Mouse (Mus musculus): ENCODE measurements around the gene Zmynd10. TPM values are rescaled to one million over a fixed set of nuclear protein-coding genes. Genes with fewer than 3 reads are reported as not detected.
A peak's percentile ranks its signal among the peaks of the same experiment; 100 is the strongest.

Gene Zmynd10
- polyA plus RNA-seq, 1 experiment from 2014 or later, result 7.9 TPM

GRCm38 (mm10) chr9:107510384-107511100, 36.6 kb upstream of the Zmynd10 start:
- Histone ChIP-seq H3K4me1 (replicated peaks; ENCODE audit: insufficient read depth, low read length) (peaks cover 13% of the 10 kb centered on the region), H3K4me3 (replicated peaks; ENCODE audit: low read depth, low read length) (no peak overlapping the region), H3K9ac (ENCODE audit: low read depth, low read length) (no peak overlapping the region), H3K36me3 (ENCODE audit: insufficient read depth, low read length) (no peaks in the 10 kb centered on the region), H3K9me3 (replicated peaks; ENCODE audit: low read length) (no peaks in the 10 kb centered on the region), H3K27ac (no peak overlapping the region), H3K4me2 (ENCODE audit: low read length) (no peak overlapping the region), H3K27me3 (ENCODE audit: insufficient read depth, low read length) (no peaks in the 10 kb centered on the region)
- peak; percentile 28; the same call in 1 of the 2 replicates for TF ChIP-seq CTCF (IDR thresholded peaks at IDR 0.05; ENCODE audit: low read depth)
- ATAC-seq (replicated peaks; ENCODE audit: low FRiP score, low read depth), result no peak
- no peak for DNase-seq (ENCODE audit: low spot score)
- WGBS, result 69% methylated on average over 14 of the region's 14 CpGs

GRCm38 (mm10) chr9:107511436-107511835, 35.7 kb upstream of the Zmynd10 start:
- Histone ChIP-seq H3K9ac (ENCODE audit: low read depth, low read length) (no peak overlapping the region), H3K9me3 (replicated peaks; ENCODE audit: low read length) (no peaks in the 10 kb centered on the region), H3K4me3 (replicated peaks; ENCODE audit: low read depth, low read length) (no peak overlapping the region), H3K27ac (no peak overlapping the region), H3K27me3 (ENCODE audit: insufficient read depth, low read length) (no peaks in the 10 kb centered on the region), H3K4me1 (replicated peaks; ENCODE audit: insufficient read depth, low read length) (peaks cover 13% of the 10 kb centered on the region), H3K4me2 (ENCODE audit: low read length) (no peak overlapping the region), H3K36me3 (ENCODE audit: insufficient read depth, low read length) (no peaks in the 10 kb centered on the region)
- no peak for TF ChIP-seq CTCF (IDR thresholded peaks at IDR 0.05; ENCODE audit: low read depth)
- ATAC-seq (replicated peaks; ENCODE audit: low FRiP score, low read depth), result no peak
- WGBS, result 50% methylated on average over 8 of the region's 8 CpGs
- DNase-seq (ENCODE audit: low spot score), result no peak

GRCm38 (mm10) chr9:107512326-107512725, 34.8 kb upstream of the Zmynd10 start:
- Histone ChIP-seq H3K27me3 (ENCODE audit: insufficient read depth, low read length) (no peaks in the 10 kb centered on the region), H3K4me1 (replicated peaks; ENCODE audit: insufficient read depth, low read length) (peaks cover 13% of the 10 kb centered on the region), H3K4me3 (replicated peaks; ENCODE audit: low read depth, low read length) (no peak overlapping the region), H3K4me2 (ENCODE audit: low read length) (peak overlapping the region; percentile 15; the same call in 1 of the 2 replicates), H3K36me3 (ENCODE audit: insufficient read depth, low read length) (no peaks in the 10 kb centered on the region), H3K9me3 (replicated peaks; ENCODE audit: low read length) (no peaks in the 10 kb centered on the region), H3K9ac (ENCODE audit: low read depth, low read length) (no peak overlapping the region), H3K27ac (no peak overlapping the region)
- WGBS, result 45% methylated on average over 16 of the region's 16 CpGs
- no peak for DNase-seq (ENCODE audit: low spot score)
- TF ChIP-seq CTCF (IDR thresholded peaks at IDR 0.05; ENCODE audit: low read depth), result no peak
- 0 out of 2 replicates have a peak, but pooled peaks have one; percentile 9 for ATAC-seq (replicated peaks; ENCODE audit: low FRiP score, low read depth)

GRCm38 (mm10) chr9:107514303-107514955, 32.7 kb upstream of the Zmynd10 start:
- 25% methylated on average over 14 of the region's 14 CpGs for WGBS
- Histone ChIP-seq H3K4me3 (replicated peaks; ENCODE audit: low read depth, low read length) (no peak overlapping the region), H3K9ac (ENCODE audit: low read depth, low read length) (no peak overlapping the region), H3K27ac (no peak overlapping the region), H3K36me3 (ENCODE audit: insufficient read depth, low read length) (no peaks in the 10 kb centered on the region), H3K4me1 (replicated peaks; ENCODE audit: insufficient read depth, low read length) (0 out of 2 replicates have a peak, but pooled peaks cover 7% of the 10 kb centered on the region), H3K9me3 (replicated peaks; ENCODE audit: low read length) (no peaks in the 10 kb centered on the region), H3K4me2 (ENCODE audit: low read length) (no peak overlapping the region), H3K27me3 (ENCODE audit: insufficient read depth, low read length) (no peaks in the 10 kb centered on the region)
- TF ChIP-seq CTCF (IDR thresholded peaks at IDR 0.05; ENCODE audit: low read depth), result peak; percentile 100
- ATAC-seq (replicated peaks; ENCODE audit: low FRiP score, low read depth), result 0 out of 2 replicates have a peak, but pooled peaks have one; percentile 30
- peak; percentile 81 for DNase-seq (ENCODE audit: low spot score)

GRCm38 (mm10) chr9:107520331-107520730, 26.8 kb upstream of the Zmynd10 start:
- no peak for TF ChIP-seq CTCF (IDR thresholded peaks at IDR 0.05; ENCODE audit: low read depth)
- no peaks in the 10 kb centered on the region for H3K36me3 ChIP-seq (ENCODE audit: insufficient read depth, low read length)

GRCm38 (mm10) chr9:107521190-107521589, 25.9 kb upstream of the Zmynd10 start:
- Histone ChIP-seq H3K27ac (no peak overlapping the region), H3K4me2 (ENCODE audit: low read length) (no peak overlapping the region), H3K36me3 (ENCODE audit: insufficient read depth, low read length) (no peaks in the 10 kb centered on the region), H3K9me3 (replicated peaks; ENCODE audit: low read length) (no peaks in the 10 kb centered on the region), H3K4me1 (replicated peaks; ENCODE audit: insufficient read depth, low read length) (peaks cover 11% of the 10 kb centered on the region; the same call in 1 of the 2 replicates), H3K27me3 (ENCODE audit: insufficient read depth, low read length) (peaks cover under 1% of the 10 kb centered on the region; the same call in 1 of the 2 replicates), H3K9ac (ENCODE audit: low read depth, low read length) (no peak overlapping the region), H3K4me3 (replicated peaks; ENCODE audit: low read depth, low read length) (no peak overlapping the region)
- TF ChIP-seq CTCF (IDR thresholded peaks at IDR 0.05; ENCODE audit: low read depth), result no peak
- 55% methylated on average over 5 of the region's 5 CpGs for WGBS
- ATAC-seq (replicated peaks; ENCODE audit: low FRiP score, low read depth), result no peak
- DNase-seq (ENCODE audit: low spot score), result no peak

More at GRCm38 (mm10) chr9:107520331-107520730, 26.8 kb upstream of the Zmynd10 start:
- Histone ChIP-seq H3K27me3 (ENCODE audit: insufficient read depth, low read length) (no peaks in the 10 kb centered on the region), H3K27ac (no peak overlapping the region), H3K4me3 (replicated peaks; ENCODE audit: low read depth, low read length) (no peak overlapping the region), H3K4me1 (replicated peaks; ENCODE audit: insufficient read depth, low read length) (peaks cover 10% of the 10 kb centered on the region; the same call in 1 of the 2 replicates), H3K9ac (ENCODE audit: low read depth, low read length) (no peak overlapping the region), H3K9me3 (replicated peaks; ENCODE audit: low read length) (no peaks in the 10 kb centered on the region), H3K4me2 (ENCODE audit: low read length) (no peak overlapping the region)
- ATAC-seq (replicated peaks; ENCODE audit: low FRiP score, low read depth) (no peak), DNase-seq (ENCODE audit: low spot score) (no peak)
- WGBS, result 63% methylated on average over 6 of the region's 6 CpGs
